Mouse (Mus musculus): ENCODE results near the gene Pappa. TPM values are rescaled to one million over a fixed set of nuclear protein-coding genes. Genes with fewer than 3 reads are reported as not detected.

Gene Pappa
- polyA plus RNA-seq, 1 experiment, result 0.08 TPM

- H3K4me3 ChIP-seq (ENCODE audit: insufficient read depth, low read depth, low read length), result no peak overlapping the region
- no peaks in the 10 kb centered on the region for H3K4me1 ChIP-seq (ENCODE audit: control insufficient read depth, insufficient read depth, insufficient read length, low read length)
- H3K27ac ChIP-seq (replicated peaks; ENCODE audit: low read depth, low read length), result no peak overlapping the region
Observed at GRCm38 (mm10) chr4:65302666-65303065, 178.7 kb downstream of the Pappa start.

GRCm38 (mm10) chr4:65317877-65318525 is 194.0 kb downstream of the Pappa start:
- Histone ChIP-seq H3K4me3 (ENCODE audit: insufficient read depth, low read depth, low read length) (no peak overlapping the region), H3K4me1 (ENCODE audit: control insufficient read depth, insufficient read depth, insufficient read length, low read length) (no peaks in the 10 kb centered on the region), H3K27ac (replicated peaks; ENCODE audit: low read depth, low read length) (no peak overlapping the region)

- Histone ChIP-seq H3K27ac (replicated peaks; ENCODE audit: low read depth, low read length) (no peak overlapping the region), H3K4me1 (ENCODE audit: control insufficient read depth, insufficient read depth, insufficient read length, low read length) (peaks cover 2% of the 10 kb centered on the region; the same call in 1 of the 2 replicates), H3K4me3 (ENCODE audit: insufficient read depth, low read depth, low read length) (no peak overlapping the region)
Observed at GRCm38 (mm10) chr4:65321340-65321739, 197.4 kb downstream of the Pappa start.

- H3K4me1 ChIP-seq (ENCODE audit: control insufficient read depth, insufficient read depth, insufficient read length, low read length), result peaks cover 2% of the 10 kb centered on the region; the same call in 1 of the 2 replicates
- no peak overlapping the region for H3K4me3 ChIP-seq (ENCODE audit: insufficient read depth, low read depth, low read length)
- no peak overlapping the region for H3K27ac ChIP-seq (replicated peaks; ENCODE audit: low read depth, low read length)
Observed at GRCm38 (mm10) chr4:65321959-65322358, 198.0 kb downstream of the Pappa start.

DNA sequence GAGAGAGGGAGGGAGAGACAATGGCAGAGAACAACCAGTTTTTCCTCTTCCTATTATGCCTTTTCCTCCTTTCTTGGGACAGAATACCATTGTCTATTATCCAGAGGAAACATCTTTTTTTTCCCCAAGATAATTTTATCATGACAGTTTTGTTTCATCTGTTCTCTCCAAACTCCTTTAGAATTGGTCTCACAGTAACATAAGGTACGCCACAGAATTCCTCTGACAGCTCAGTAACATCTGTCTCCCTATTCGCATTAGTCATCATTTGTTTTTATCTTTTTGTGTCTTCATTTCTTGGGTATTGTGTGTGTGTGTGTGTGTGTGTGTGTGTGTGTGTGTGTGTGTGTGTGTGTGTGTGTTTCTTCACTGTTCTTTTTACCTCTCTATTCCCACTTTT is 201.8 kb downstream of the Pappa start:
- Histone ChIP-seq H3K4me1 (ENCODE audit: control insufficient read depth, insufficient read depth, insufficient read length, low read length) (peaks cover 2% of the 10 kb centered on the region; the same call in 1 of the 2 replicates), H3K4me3 (ENCODE audit: insufficient read depth, low read depth, low read length) (no peak overlapping the region), H3K27ac (replicated peaks; ENCODE audit: low read depth, low read length) (no peak overlapping the region)

GRCm38 (mm10) chr4:65328486-65329308 is 204.7 kb downstream of the Pappa start:
- Histone ChIP-seq H3K4me3 (ENCODE audit: insufficient read depth, low read depth, low read length) (no peak overlapping the region), H3K27ac (replicated peaks; ENCODE audit: low read depth, low read length) (no peak overlapping the region), H3K4me1 (ENCODE audit: control insufficient read depth, insufficient read depth, insufficient read length, low read length) (peaks cover under 1% of the 10 kb centered on the region; the same call in 1 of the 2 replicates)

DNA sequence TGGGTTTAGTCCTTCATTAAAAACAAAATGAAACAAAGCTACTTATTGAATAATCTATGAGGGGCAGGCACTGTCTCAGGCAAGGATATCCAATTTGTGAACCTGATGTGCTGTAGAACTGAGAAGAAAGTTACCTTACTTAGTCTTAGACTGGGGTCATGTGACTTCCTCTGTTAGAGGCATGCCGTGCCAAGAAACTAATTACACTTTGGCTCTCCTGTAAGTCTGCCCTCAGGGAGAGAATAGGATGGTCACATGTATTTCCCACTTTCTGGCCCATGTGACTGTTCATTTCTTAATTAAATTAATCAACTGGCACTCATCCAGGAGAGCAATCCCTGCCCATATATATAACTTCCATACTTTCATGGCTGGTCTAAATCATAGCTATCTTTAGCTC is 209.7 kb downstream of the Pappa start:
- Histone ChIP-seq H3K4me3 (ENCODE audit: insufficient read depth, low read depth, low read length) (no peak overlapping the region), H3K4me1 (ENCODE audit: control insufficient read depth, insufficient read depth, insufficient read length, low read length) (no peaks in the 10 kb centered on the region), H3K27ac (replicated peaks; ENCODE audit: low read depth, low read length) (no peak overlapping the region)

DNA sequence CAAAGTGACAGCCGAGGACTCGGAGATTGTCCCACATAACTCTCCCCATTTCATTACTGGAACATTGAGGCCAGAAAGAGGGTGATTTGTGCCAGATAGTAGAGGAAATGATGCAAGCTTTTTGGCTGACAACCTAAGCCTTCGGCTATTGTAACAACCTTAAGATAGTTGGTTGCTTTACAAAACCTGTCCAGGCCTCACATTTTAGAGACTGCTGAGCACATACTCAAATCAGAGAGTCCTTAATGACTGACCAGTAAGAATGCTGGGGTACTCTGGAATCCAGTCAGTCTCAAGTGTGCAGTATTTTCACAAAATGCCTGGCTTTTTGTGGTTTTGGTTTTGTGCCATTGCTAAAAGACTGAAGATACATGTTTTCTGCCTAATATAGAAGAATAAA is 217.8 kb downstream of the Pappa start:
- no peaks in the 10 kb centered on the region for H3K4me1 ChIP-seq (ENCODE audit: control insufficient read depth, insufficient read depth, insufficient read length, low read length)
- no peak overlapping the region for H3K27ac ChIP-seq (replicated peaks; ENCODE audit: low read depth, low read length)
- H3K4me3 ChIP-seq (ENCODE audit: insufficient read depth, low read depth, low read length), result no peak overlapping the region

GRCm38 (mm10) chr4:65350521-65350920 is 226.5 kb downstream of the Pappa start:
- Histone ChIP-seq H3K27ac (replicated peaks; ENCODE audit: low read depth, low read length) (no peak overlapping the region), H3K4me1 (ENCODE audit: control insufficient read depth, insufficient read depth, insufficient read length, low read length) (no peaks in the 10 kb centered on the region), H3K4me3 (ENCODE audit: insufficient read depth, low read depth, low read length) (no peak overlapping the region)

- H3K4me1 ChIP-seq (ENCODE audit: control insufficient read depth, insufficient read depth, insufficient read length, low read length), result no peaks in the 10 kb centered on the region
- H3K4me3 ChIP-seq (ENCODE audit: insufficient read depth, low read depth, low read length), result no peak overlapping the region
- H3K27ac ChIP-seq (replicated peaks; ENCODE audit: low read depth, low read length), result no peak overlapping the region
Observed at GRCm38 (mm10) chr4:65354580-65354979, 230.6 kb downstream of the Pappa start.

GRCm38 (mm10) chr4:65367135-65367534 is 243.2 kb downstream of the Pappa start:
- Histone ChIP-seq H3K27ac (replicated peaks; ENCODE audit: low read depth, low read length) (no peak overlapping the region), H3K4me1 (ENCODE audit: control insufficient read depth, insufficient read depth, insufficient read length, low read length) (no peaks in the 10 kb centered on the region), H3K4me3 (ENCODE audit: insufficient read depth, low read depth, low read length) (no peak overlapping the region)

DNA sequence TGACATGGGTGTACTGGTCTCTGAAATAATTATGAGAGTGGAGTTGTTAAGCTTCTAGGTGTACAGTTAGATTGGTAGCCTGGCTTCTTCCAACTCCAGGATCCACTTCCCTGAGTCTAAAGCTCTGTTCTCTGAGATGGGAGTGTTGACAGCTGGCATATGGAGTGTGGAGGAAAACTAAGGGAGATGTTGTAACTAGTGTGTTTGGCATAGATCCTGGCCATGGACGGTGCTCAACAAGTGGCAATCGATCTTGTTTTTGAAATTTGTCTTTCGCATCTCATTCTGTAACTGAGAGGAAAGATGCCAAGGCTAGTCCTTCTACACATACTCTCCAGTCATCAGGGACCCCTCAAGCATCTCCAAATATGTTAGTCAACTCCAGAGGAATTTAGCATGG is 248.8 kb downstream of the Pappa start:
- Histone ChIP-seq H3K4me1 (ENCODE audit: control insufficient read depth, insufficient read depth, insufficient read length, low read length) (no peaks in the 10 kb centered on the region), H3K4me3 (ENCODE audit: insufficient read depth, low read depth, low read length) (no peak overlapping the region), H3K27ac (replicated peaks; ENCODE audit: low read depth, low read length) (no peak overlapping the region)

- Histone ChIP-seq H3K4me1 (ENCODE audit: control insufficient read depth, insufficient read depth, insufficient read length, low read length) (no peaks in the 10 kb centered on the region), H3K4me3 (ENCODE audit: insufficient read depth, low read depth, low read length) (no peak overlapping the region), H3K27ac (replicated peaks; ENCODE audit: low read depth, low read length) (no peak overlapping the region)
Observed at GRCm38 (mm10) chr4:65373841-65374240, 249.9 kb downstream of the Pappa start.

- Histone ChIP-seq H3K4me1 (ENCODE audit: control insufficient read depth, insufficient read depth, insufficient read length, low read length) (no peaks in the 10 kb centered on the region), H3K4me3 (ENCODE audit: insufficient read depth, low read depth, low read length) (no peak overlapping the region), H3K27ac (replicated peaks; ENCODE audit: low read depth, low read length) (no peak overlapping the region)
Observed at GRCm38 (mm10) chr4:65376571-65376970, 252.6 kb downstream of the Pappa start.

GRCm38 (mm10) chr4:65379461-65379860 is 255.5 kb downstream of the Pappa start:
- H3K4me1 ChIP-seq (ENCODE audit: control insufficient read depth, insufficient read depth, insufficient read length, low read length), result no peaks in the 10 kb centered on the region
- H3K4me3 ChIP-seq (ENCODE audit: insufficient read depth, low read depth, low read length), result no peak overlapping the region
- H3K27ac ChIP-seq (replicated peaks; ENCODE audit: low read depth, low read length), result no peak overlapping the region

DNA sequence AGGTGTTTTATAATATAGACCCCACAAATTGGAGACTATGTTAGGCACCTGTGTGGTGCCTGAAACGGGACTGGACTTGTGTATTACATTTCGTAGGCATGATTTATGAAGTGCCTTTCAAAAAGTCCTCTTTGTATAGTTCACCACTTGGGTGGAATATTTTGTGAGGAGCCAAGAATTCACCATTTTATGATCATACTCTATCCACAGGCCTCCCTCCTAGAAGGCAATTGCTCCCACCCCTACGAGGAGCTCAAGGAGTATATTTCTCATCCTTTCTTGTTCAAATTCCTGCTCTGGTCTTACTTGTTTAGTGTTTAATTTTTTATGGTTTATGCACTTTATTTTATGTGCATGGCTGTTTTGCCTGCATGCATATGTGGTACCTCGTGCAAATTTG is 259.1 kb downstream of the Pappa start:
- no peak overlapping the region for H3K27ac ChIP-seq (replicated peaks; ENCODE audit: low read depth, low read length)
- no peak overlapping the region for H3K4me3 ChIP-seq (ENCODE audit: insufficient read depth, low read depth, low read length)
- no peaks in the 10 kb centered on the region for H3K4me1 ChIP-seq (ENCODE audit: control insufficient read depth, insufficient read depth, insufficient read length, low read length)

Measured in brown adipose tissue, adult 24 weeks (tissue).